22 mouse cellular contexts compared by ENCODE assay signal in the genomic region with DNA sequence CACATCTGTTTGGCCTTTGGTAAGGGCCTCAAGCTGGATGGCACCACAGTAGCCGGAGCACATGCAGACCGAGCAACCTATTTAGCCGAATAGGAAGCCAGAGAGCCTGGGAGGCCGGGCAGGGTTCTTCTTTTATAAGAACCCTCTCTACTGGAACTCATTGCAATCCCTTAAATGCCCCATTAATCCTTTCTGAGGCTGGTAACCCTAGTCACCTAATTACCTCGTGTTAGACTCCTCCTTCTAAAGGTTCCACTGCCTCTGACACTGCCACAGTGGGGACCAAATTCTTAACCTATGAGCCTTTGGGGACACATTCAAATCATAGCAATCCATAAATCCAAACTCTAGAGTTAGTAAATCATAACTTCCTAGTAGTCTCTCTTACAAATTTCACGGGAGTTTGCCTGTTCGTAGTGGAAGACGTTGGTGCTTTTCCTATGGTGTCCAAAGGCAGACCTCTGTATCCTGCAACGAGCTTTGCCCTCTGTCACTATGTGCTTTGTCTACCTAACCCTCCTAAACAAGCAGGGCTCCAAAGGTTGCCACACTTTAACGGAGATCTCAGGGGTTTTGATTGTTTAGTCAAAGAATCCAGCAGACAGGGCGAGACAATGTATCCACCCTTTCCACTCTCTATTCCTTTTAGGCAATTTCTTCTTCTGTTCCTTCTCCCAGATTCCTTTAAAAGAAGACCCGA. TPM values are rescaled to one million over a fixed set of nuclear protein-coding genes. Genes with fewer than 3 reads are reported as not detected.
DNase-seq lines count a peak whose midpoint lies in the region; ATAC-seq and TF ChIP-seq lines count a peak whose summit lies in the region.
"Had no signal": no experiment of that assay in that cellular context is flagged by ENCODE, and none has a peak within 500 bp of the region (broad histone marks: within the 10 kb centered on the region; RNA-seq: fewer than 3 reads in every experiment).

No protein-coding gene starts in this region.

- intact Hi-C loops in left cerebral cortex, postnatal 4 days (cut with DNase I), result no loop called here

- DNase-seq in heart, postnatal 0 days (ENCODE audit: low spot score), result no peak
- no peak for DNase-seq in heart, postnatal 4 days
- DNase-seq in liver, embryonic 11.5 days (ENCODE audit: low spot score), result no peak
- no peak for DNase-seq in liver
- no peak for DNase-seq in liver, embryonic 14.5 days (ENCODE audit: low read depth in 3 of 3, low spot score in 3 of 3)
- no peak for DNase-seq in left cerebral cortex, postnatal 4 days
- DNase-seq: adrenal gland, adult 2 months; B cell, adult 2 months; cerebellum, adult 11-12 months; cerebellum, postnatal 10 days; forebrain, postnatal 0 days; kidney, postnatal 10 days; lung, adult 2 months; lung, postnatal 14 days had no signal

- peak overlapping the region; percentile 78 for H3K27ac ChIP-seq in heart, postnatal 0 days (ENCODE audit: low read depth)
- H3K27ac ChIP-seq in liver, embryonic 11.5 days (ENCODE audit: low read depth, low read length), result no peak overlapping the region
- no peak overlapping the region for H3K27ac ChIP-seq in liver, embryonic 14.5 days
- no peak overlapping the region for H3K27ac ChIP-seq in hindbrain, embryonic 12.5 days
- H3K27ac ChIP-seq: limb, embryonic 12.5 days; midbrain, embryonic 13.5 days; stomach, postnatal 0 days had no signal

- no peak for TF ChIP-seq EP300 in heart, postnatal 0 days (IDR thresholded peaks at IDR 0.05; ENCODE audit: low read depth)
- TF ChIP-seq EP300 in liver, embryonic 14.5 days (IDR thresholded peaks at IDR 0.05; ENCODE audit: low read depth), result no peak

- no peak overlapping the region for H3K4me3 ChIP-seq in heart, postnatal 0 days (ENCODE audit: low read depth, low read length)
- no peak overlapping the region for H3K4me3 ChIP-seq in liver, embryonic 11.5 days (ENCODE audit: low read depth, low read length)
- H3K4me3 ChIP-seq in liver, embryonic 14.5 days (ENCODE audit: insufficient read depth in 1 of 2, low read depth in 2 of 2, low read length in 2 of 2), result no peak overlapping the region
- no peak overlapping the region for H3K4me3 ChIP-seq in hindbrain, embryonic 12.5 days
- H3K4me3 ChIP-seq: heart, embryonic 15.5 days; limb, embryonic 12.5 days; megakaryocyte, embryonic 14.5 days; midbrain, embryonic 13.5 days had no signal

- H3K36me3 ChIP-seq in heart, postnatal 0 days (replicated peaks; ENCODE audit: control insufficient read depth, insufficient read depth, low read length), result no peaks in the 10 kb centered on the region
- no peaks in the 10 kb centered on the region for H3K36me3 ChIP-seq in liver, embryonic 11.5 days (ENCODE audit: control insufficient read depth, insufficient read depth, low read length)
- no peaks in the 10 kb centered on the region for H3K36me3 ChIP-seq in liver, embryonic 14.5 days (replicated peaks; ENCODE audit: control insufficient read depth, insufficient read depth, low read depth)
- no peaks in the 10 kb centered on the region for H3K36me3 ChIP-seq in hindbrain, embryonic 12.5 days
- H3K36me3 ChIP-seq: G1E; heart, embryonic 15.5 days; limb, embryonic 12.5 days; midbrain, embryonic 13.5 days had no signal

- H3K9ac ChIP-seq in heart, postnatal 0 days (replicated peaks; ENCODE audit: low read depth, low read length), result no peak overlapping the region
- H3K9ac ChIP-seq in liver, embryonic 11.5 days (ENCODE audit: low read depth, low read length), result no peak overlapping the region
- H3K9ac ChIP-seq in liver, embryonic 14.5 days (replicated peaks), result no peak overlapping the region
- H3K9ac ChIP-seq in hindbrain, embryonic 12.5 days, result no peak overlapping the region
- H3K9ac ChIP-seq: forebrain, postnatal 0 days; heart, embryonic 15.5 days; limb, embryonic 12.5 days; midbrain, embryonic 13.5 days had no signal

- H3K4me2 ChIP-seq in heart, postnatal 0 days (ENCODE audit: low read depth, low read length), result no peak overlapping the region
- no peak overlapping the region for H3K4me2 ChIP-seq in liver, embryonic 11.5 days
- no peak overlapping the region for H3K4me2 ChIP-seq in liver, embryonic 14.5 days (ENCODE audit: low read depth)
- no peak overlapping the region for H3K4me2 ChIP-seq in hindbrain, embryonic 12.5 days (replicated peaks)
- H3K4me2 ChIP-seq: heart, embryonic 15.5 days; limb, embryonic 12.5 days; midbrain, embryonic 13.5 days had no signal

- H3K4me1 ChIP-seq in heart, postnatal 0 days (ENCODE audit: control insufficient read depth, insufficient read depth), result peaks cover 32% of the 10 kb centered on the region
- peaks cover 20% of the 10 kb centered on the region for H3K4me1 ChIP-seq in liver, embryonic 11.5 days (replicated peaks; ENCODE audit: control insufficient read depth, insufficient read depth, low read length)
- peaks cover 8 to 13% of the 10 kb centered on the region in 2 experiments for H3K4me1 ChIP-seq in liver, embryonic 14.5 days (replicated peaks; ENCODE audit: control insufficient read depth in 2 of 2, insufficient read depth in 2 of 2, low read length in 1 of 2)
- peaks cover 8% of the 10 kb centered on the region; the same call in 1 of the 2 replicates for H3K4me1 ChIP-seq in hindbrain, embryonic 12.5 days

- TF ChIP-seq CTCF in heart, postnatal 0 days (IDR thresholded peaks at IDR 0.05; ENCODE audit: low read depth), result no peak
- TF ChIP-seq CTCF in liver, embryonic 14.5 days (IDR thresholded peaks at IDR 0.05; ENCODE audit: low read depth), result no peak

- no peak for ATAC-seq in heart, postnatal 0 days (ENCODE audit: insufficient read depth, low read depth)
- peak; percentile 46; the same call in 1 of the 2 replicates for ATAC-seq in liver, embryonic 11.5 days (replicated peaks; ENCODE audit: low FRiP score)
- ATAC-seq in liver, embryonic 14.5 days (ENCODE audit: insufficient read depth), result 0 out of 2 replicates have a peak, but pooled peaks have one; percentile 38
- no peak for ATAC-seq in hindbrain, embryonic 12.5 days (ENCODE audit: low FRiP score)
- ATAC-seq: forebrain, postnatal 0 days; midbrain, embryonic 13.5 days had no signal

- WGBS in heart, postnatal 0 days, result 82% methylated on average over 12 of the region's 12 CpGs
- 73% methylated on average over 12 of the region's 12 CpGs for WGBS in liver, embryonic 11.5 days
- 65% methylated on average over 12 of the region's 12 CpGs for WGBS in liver, embryonic 14.5 days (ENCODE audit: insufficient replicate concordance)
- 54% methylated on average over 12 of the region's 12 CpGs for WGBS in hindbrain, embryonic 12.5 days

- H3K9me3 ChIP-seq in heart, postnatal 0 days (replicated peaks; ENCODE audit: control insufficient read depth, low read length), result no peaks in the 10 kb centered on the region
- H3K9me3 ChIP-seq in liver, embryonic 11.5 days (ENCODE audit: control insufficient read depth, low read length), result no peaks in the 10 kb centered on the region
- no peaks in the 10 kb centered on the region for H3K9me3 ChIP-seq in liver, embryonic 14.5 days (ENCODE audit: control insufficient read depth, low read length)
- no peaks in the 10 kb centered on the region for H3K9me3 ChIP-seq in hindbrain, embryonic 12.5 days (replicated peaks)
- H3K9me3 ChIP-seq: G1E; heart, embryonic 15.5 days; limb, embryonic 12.5 days; megakaryocyte, embryonic 14.5 days had no signal

- no peaks in the 10 kb centered on the region for H3K27me3 ChIP-seq in heart, postnatal 0 days (ENCODE audit: control insufficient read depth, insufficient read depth, low read length)
- no peaks in the 10 kb centered on the region for H3K27me3 ChIP-seq in liver, embryonic 11.5 days (replicated peaks; ENCODE audit: control insufficient read depth, insufficient read depth, low read length)
- no peaks in the 10 kb centered on the region for H3K27me3 ChIP-seq in liver, embryonic 14.5 days (ENCODE audit: control insufficient read depth, insufficient read depth, low read length)
- H3K27me3 ChIP-seq in hindbrain, embryonic 12.5 days, result no peaks in the 10 kb centered on the region
- H3K27me3 ChIP-seq: CH12.LX; heart, embryonic 15.5 days; limb, embryonic 12.5 days; midbrain, embryonic 13.5 days had no signal

RNA-seq across cellular contexts. Expression of a gene that starts 24.8 kb away (rescaled TPM):
- total RNA-seq in heart, postnatal 0 days (2014; rRNA removed; ENCODE audit: low replicate concordance), result 18.8 and 64.3 TPM in 2 replicates
- polyA plus RNA-seq in heart, postnatal 0 days (2015; fragmentation: Nextera tagmentation; extraction: Ambion mirVana), result 13.9 and 14.1 TPM in 2 replicates
- 10 to 100 TPM; 37.7 to 39.9 TPM for total RNA-seq in heart, postnatal 4 days (2021)
- 2.1 and 3.0 TPM in 2 replicates for polyA plus RNA-seq in liver, embryonic 11.5 days (2014; fragmentation: Nextera tagmentation; extraction: Ambion mirVana)
- 1.1 and 1.5 TPM in 2 replicates for polyA plus RNA-seq in liver, embryonic 14.5 days (2012; rRNA removed)
- 2.3 and 3.4 TPM in 2 replicates for polyA plus RNA-seq in liver, embryonic 14.5 days (2014; fragmentation: Nextera tagmentation; extraction: Ambion mirVana)
- 1.2 and 1.9 TPM in 2 replicates for polyA plus RNA-seq in hindbrain, embryonic 12.5 days (2016; fragmentation: Nextera tagmentation; extraction: Ambion mirVana)
- total RNA-seq in left cerebral cortex, postnatal 4 days (2021), result 1 to 10 TPM; 2.6 to 5.3 TPM
- polyA plus RNA-seq: G1E had no signal

Comparison
In these comparisons a context has a peak if more than half of its experiments do, and no peak if none do; other contexts are left out.
1. ATAC-seq: peak in liver, embryonic 11.5 days (single experiment) and liver, embryonic 14.5 days (single experiment); none in heart, postnatal 0 days (single experiment) and hindbrain, embryonic 12.5 days (single experiment).